Mouse (Mus musculus): ENCODE measurements at regions not wholly inside any gene's neighbourhood (a gene's known extent, or its start where the extent isn't known, plus 50 kb on each side); places are given as distances from the start of the nearest gene placed in this dataset.

- TF ChIP-seq CTCF (IDR thresholded peaks at IDR 0.05) = no peak
- in situ Hi-C loops (cut with MboI; ENCODE audit: low pct_unique_long_range_greater_than_20kb) = no loop called here
- no peaks in the 10 kb centered on the region for H3K27me3 ChIP-seq
- DNase-seq (ENCODE audit: low read depth, low spot score) = no peak
- CTCF ChIA-PET = interaction anchor here (0.6 kb wide), 1 partner anchor 11 kb away, joined by 3 read pairs; no protein-coding TSS in a partner anchor
- POLR2A ChIA-PET = interaction anchor here (0.6 kb wide), 2 partner anchors 646 to 717 kb away, joined by 3 read pairs; no protein-coding TSS in a partner anchor
- no peak for ATAC-seq
Observed at GRCm38 (mm10) chr7:106350156-106350788, 135.1 kb upstream of the Gvin1 start.
